Mouse (Mus musculus) ES-Bruce4 (cell line): Measurements from ENCODE around the gene Twist2.

Experiments
- CTCF ChIP-seq: IDR thresholded peaks from one replicate; pipeline ENCODE4 v1.8.1; 2011; ENCODE audit warnings: low read depth, low read length
- EP300 ChIP-seq: IDR thresholded peaks from 2 replicates; pipeline ENCODE4 v1.6.1; 2011; ENCODE audit warnings: low read depth, low read length; ENCODE audit not compliant: insufficient read depth
- POLR2A ChIP-seq: IDR thresholded peaks from one replicate; pipeline ENCODE4 v1.8.1; 2011; ENCODE audit warnings: low read length; ENCODE audit not compliant: insufficient read depth

DNA sequence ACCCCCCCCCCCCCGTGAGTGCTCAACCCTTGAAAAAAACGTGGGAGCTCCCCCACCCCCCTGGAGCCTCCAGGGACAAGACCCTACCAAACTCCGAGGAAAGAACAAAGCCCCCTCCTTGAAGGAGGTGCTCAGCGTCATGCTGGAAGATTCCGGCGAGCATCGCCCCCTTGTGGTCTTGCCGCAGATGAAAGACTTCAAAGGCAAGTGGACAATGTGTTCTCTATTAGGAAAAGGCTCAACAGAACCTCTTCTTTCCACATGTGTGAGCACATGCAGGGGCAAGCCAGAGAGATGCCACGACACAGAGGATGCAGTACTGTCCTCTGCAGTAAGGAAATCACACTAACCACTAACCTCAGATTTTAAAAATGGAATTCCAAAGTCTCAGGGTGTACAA lies 46.2 kb upstream of the Twist2 start:
- TF ChIP-seq CTCF = peak; percentile 89
- TF ChIP-seq POLR2A = no peak
- no peak for TF ChIP-seq EP300
